Mouse (Mus musculus) gastrocnemius, adult 18-20 months (tissue): ENCODE data around the gene Gm49337. TPM values are rescaled to one million over a fixed set of nuclear protein-coding genes. Genes with fewer than 3 reads are reported as not detected.
A peak's percentile ranks its signal among the peaks of the same experiment; 100 is the strongest.

Experiments used
- DNase-seq: peaks from one replicate; pipeline ENCODE4 v3.0.0; 2021; ENCODE audit warnings: low spot score
- total RNA-seq, 2 experiments: library from RNA; stranded (reverse); gene quantifications; 2 replicates each; pipeline ENCODE4 v1.2.3; 2021

The Gm49337 gene
- total RNA-seq, 2 experiments from 2014 or later: 0.50 to 0.62 TPM

DNA sequence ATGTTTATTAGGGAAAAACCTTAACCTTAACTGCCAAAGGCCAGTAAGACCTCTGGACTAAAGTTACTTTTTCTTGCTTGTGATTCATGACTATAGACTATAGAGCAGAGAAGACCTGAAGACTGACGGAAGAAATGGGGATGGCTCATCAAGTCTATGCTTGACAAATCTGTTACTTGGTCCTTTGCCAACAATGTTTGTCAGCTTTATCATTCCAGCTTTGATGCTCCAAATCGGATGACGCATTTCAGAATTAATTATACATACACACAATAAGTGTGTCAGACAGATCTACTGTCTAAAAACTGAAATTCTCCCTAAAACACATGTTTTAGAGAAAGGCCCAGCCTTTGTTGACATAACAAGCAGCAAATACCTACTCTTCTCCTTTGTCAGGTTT lies 156.1 kb downstream of the Gm49337 start:
- DNase-seq: no peak

DNA sequence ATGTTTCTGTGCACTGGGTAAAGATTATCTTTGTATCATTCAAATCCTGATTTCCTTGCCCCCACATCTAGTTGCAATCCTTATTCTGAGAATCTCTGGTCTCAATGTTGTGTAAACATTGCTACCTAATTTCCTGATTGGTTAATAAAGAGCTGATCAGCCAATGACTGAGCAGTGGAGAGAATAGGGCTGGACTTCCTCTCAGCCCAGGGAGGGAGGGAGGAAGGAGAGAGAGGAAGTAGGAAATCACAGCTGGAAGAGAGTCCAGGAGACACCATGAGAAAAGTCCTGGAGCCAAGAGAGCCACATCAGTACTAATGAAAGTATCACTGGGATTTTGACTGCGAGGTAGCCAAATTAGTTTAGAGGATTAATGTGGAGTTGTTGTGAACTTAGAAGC lies 163.1 kb downstream of the Gm49337 start:
- no peak for DNase-seq

DNA sequence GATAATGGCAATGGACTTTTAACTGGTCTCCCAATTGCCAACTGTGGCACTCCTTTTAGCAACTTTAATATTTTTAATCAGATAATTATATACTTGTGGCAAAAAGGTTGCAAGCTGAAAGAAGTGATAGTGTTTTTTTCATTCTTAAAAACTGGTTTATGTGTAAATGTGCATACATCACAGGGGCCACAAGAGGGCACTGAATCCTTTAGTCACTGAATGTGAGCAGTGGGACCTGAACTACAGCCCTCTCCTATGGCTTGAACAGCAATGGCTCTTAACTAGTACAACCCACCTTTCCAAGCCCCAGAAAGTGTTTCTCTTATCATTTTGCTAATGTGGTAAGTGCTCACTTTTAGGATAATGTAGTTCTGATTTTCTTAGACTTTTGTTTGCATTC lies 168.9 kb downstream of the Gm49337 start:
- DNase-seq: peak; percentile 59

Other genes starting within 250 kb of the Gm49337 start
- not detected for gene Dmbx1, start 233.5 kb upstream of the Gm49337 start, total RNA-seq
- under 1 TPM; 0.09 to 0.19 TPM for gene Faah, start 155.5 kb upstream of the Gm49337 start, total RNA-seq
- 10 to 100 TPM; 13.2 to 14.2 TPM for gene Nsun4, start 119.5 kb upstream of the Gm49337 start, total RNA-seq
- 100 to 1,000 TPM; 730 to 801 TPM for gene Uqcrh, start 98.3 kb upstream of the Gm49337 start, total RNA-seq
- gene Lrrc41, start 98.1 kb upstream of the Gm49337 start, total RNA-seq: 10 to 100 TPM; 18.1 to 18.2 TPM
- gene Rad54l, start 49.7 kb upstream of the Gm49337 start, total RNA-seq: under 1 TPM; 0.28 to 0.71 TPM
- 10 to 100 TPM; 46.1 to 49.9 TPM for gene Pomgnt1, start 49.5 kb upstream of the Gm49337 start, total RNA-seq
- 1 to 10 TPM; 5.6 to 5.8 TPM for gene Lurap1, start 22.0 kb upstream of the Gm49337 start, total RNA-seq
- not detected for gene Tspan1, start 5.8 kb upstream of the Gm49337 start, total RNA-seq
- not detected for gene 1700042G07Rik, start within 50 bp of the Gm49337 start, total RNA-seq
- 1 to 10 TPM; 5.2 to 6.3 TPM for gene Pik3r3, start 48.2 kb downstream of the Gm49337 start, total RNA-seq